Mouse (Mus musculus) heart, postnatal 10 days (tissue): ENCODE results near the gene Olfr316. TPM values are rescaled to one million over a fixed set of nuclear protein-coding genes. Genes with fewer than 3 reads are reported as not detected.

ENCODE experiments used
- DNase-seq, 2 experiments: peaks; one replicate each; pipeline ENCODE4 v3.0.0; 2021
- intact Hi-C: fragments of 180-260 bp; cut with DNase I; formaldehyde crosslinking; loops from one replicate; pipeline ENCODE4 v1.15.1; 2025
- total RNA-seq, 2 experiments: library from RNA; stranded (reverse); gene quantifications; 2 replicates each; pipeline ENCODE4 v1.2.3; 2021

Olfr316 gene
- total RNA-seq, 2 experiments from 2014 or later = not detected

DNA sequence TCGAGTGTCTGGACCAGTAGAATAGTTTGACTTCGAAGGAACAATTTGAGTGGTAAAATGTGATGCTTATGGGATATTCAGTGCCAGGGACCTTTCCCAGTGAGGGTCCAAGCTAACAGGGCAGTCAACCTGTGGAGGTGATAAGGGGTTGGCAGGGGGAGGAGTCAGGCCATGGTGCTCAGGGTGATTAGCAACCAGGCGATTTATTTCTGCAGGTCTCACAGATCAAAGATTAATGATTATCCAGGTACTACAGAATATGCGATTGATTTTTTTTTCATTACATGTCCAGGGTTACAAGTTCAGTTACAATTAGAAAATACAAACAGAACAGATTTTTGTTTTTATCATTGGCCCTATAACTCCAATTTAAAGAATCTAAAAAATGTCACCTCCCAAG lies 51.3 kb downstream of the Olfr316 start:
- DNase-seq = no peak
- intact Hi-C loops = no loop called here

DNA sequence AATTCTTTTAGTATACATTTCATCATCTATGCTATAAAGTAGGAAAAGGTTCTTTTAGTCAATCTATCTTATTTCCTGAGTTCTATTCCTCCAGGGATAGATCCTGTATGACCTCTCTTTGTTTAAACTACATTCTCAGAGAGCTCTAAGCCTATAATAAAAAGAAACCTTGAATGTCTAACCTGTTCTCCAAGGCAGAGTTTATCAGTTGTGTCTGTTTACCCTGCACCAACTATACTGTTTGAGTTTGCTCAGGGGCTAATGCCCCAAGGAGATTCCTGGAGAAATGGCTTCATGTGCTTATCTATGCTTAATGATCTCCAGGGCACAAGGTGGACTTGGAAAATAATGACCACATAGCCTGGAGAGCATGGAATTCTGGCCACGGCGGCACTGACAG lies 51.9 kb downstream of the Olfr316 start:
- intact Hi-C loops = no loop called here

More for the DNA sequence above, 51.9 kb downstream of the Olfr316 start:
- no peak for DNase-seq

Other genes with a start within 250 kb of the Olfr316 start
- not detected for gene Olfr330, start 217.9 kb upstream of the Olfr316 start, total RNA-seq
- not detected for gene Olfr329-ps, start 206.3 kb upstream of the Olfr316 start, total RNA-seq
- gene Olfr328, start 197.1 kb upstream of the Olfr316 start, total RNA-seq = under 1 TPM in 1 of 2 experiments, not detected in 1; 0.07 TPM
- gene Olfr224, start 182.2 kb upstream of the Olfr316 start, total RNA-seq = not detected
- gene Olfr325, start 175.0 kb upstream of the Olfr316 start, total RNA-seq = not detected
- gene Olfr324, start 157.6 kb upstream of the Olfr316 start, total RNA-seq = not detected
- under 1 TPM; 0.52 to 0.79 TPM for gene 2210407C18Rik, start 136.7 kb upstream of the Olfr316 start, total RNA-seq
- gene Olfr323, start 122.2 kb upstream of the Olfr316 start, total RNA-seq = not detected
- gene Trim58, start 112.3 kb upstream of the Olfr316 start, total RNA-seq = under 1 TPM in 1 of 2 experiments, not detected in 1; 0.12 TPM
- gene Olfr322, start 94.0 kb upstream of the Olfr316 start, total RNA-seq = not detected
- gene Olfr320, start 71.6 kb upstream of the Olfr316 start, total RNA-seq = not detected
- gene Olfr319, start 53.6 kb upstream of the Olfr316 start, total RNA-seq = not detected
- gene Olfr318, start 28.7 kb upstream of the Olfr316 start, total RNA-seq = not detected
- gene Olfr317, start 13.5 kb upstream of the Olfr316 start, total RNA-seq = not detected
- not detected for gene Olfr315, start 20.5 kb downstream of the Olfr316 start, total RNA-seq
- not detected for gene Olfr314, start 30.2 kb downstream of the Olfr316 start, total RNA-seq
- gene Fam183b, start 49.2 kb downstream of the Olfr316 start, total RNA-seq = under 1 TPM in 1 of 2 experiments, not detected in 1; 0.67 TPM
- not detected for gene Olfr313, start 62.3 kb downstream of the Olfr316 start, total RNA-seq
- not detected for gene Olfr312, start 76.5 kb downstream of the Olfr316 start, total RNA-seq
- not detected for gene Olfr311, start 86.5 kb downstream of the Olfr316 start, total RNA-seq
- gene Gm12258, start 94.4 kb downstream of the Olfr316 start, total RNA-seq = 1 to 10 TPM; 2.3 to 3.5 TPM
- gene 2810021J22Rik, start 114.5 kb downstream of the Olfr316 start, total RNA-seq = 1 to 10 TPM; 3.5 to 3.9 TPM
- gene Zfp39, start 151.5 kb downstream of the Olfr316 start, total RNA-seq = 1 to 10 TPM; 5.2 to 6.1 TPM
- gene Btnl10, start 165.2 kb downstream of the Olfr316 start, total RNA-seq = under 1 TPM in 1 of 2 experiments, not detected in 1; 0.12 TPM
- gene Rnf187, start 186.2 kb downstream of the Olfr316 start, total RNA-seq = 100 to 1,000 TPM; 162 to 173 TPM
- 10 to 100 TPM; 11.0 to 13.0 TPM for gene Hist3h2ba, start 196.2 kb downstream of the Olfr316 start, total RNA-seq
- 10 to 100 TPM; 33.2 to 36.7 TPM for gene Hist3h2a, start 202.0 kb downstream of the Olfr316 start, total RNA-seq
- under 1 TPM; 0.12 to 0.22 TPM for gene Trim17, start 202.0 kb downstream of the Olfr316 start, total RNA-seq
- gene Trim11, start 225.4 kb downstream of the Olfr316 start, total RNA-seq = 10 to 100 TPM; 19.9 to 20.8 TPM